Mouse (Mus musculus): ENCODE results near the gene Hoxd8. TPM values are rescaled to one million over a fixed set of nuclear protein-coding genes. Genes with fewer than 3 reads are reported as not detected.

The Hoxd8 gene
- total RNA-seq, 2 experiments from 2014 or later, result 39.3 to 49.0 TPM

- TF ChIP-seq CTCF (IDR thresholded peaks at IDR 0.05), result no peak
- H3K4me3 ChIP-seq, result no peak overlapping the region
- no peak for DNase-seq
- no peak overlapping the region for H3K27ac ChIP-seq
- intact Hi-C loops (cut with DNase I), result no loop called here
These were observed 26.6 kb downstream of the Hoxd8 start for GRCm38 (mm10) chr2:74731055-74731454.

GRCm38 (mm10) chr2:74731799-74732512 is 27.5 kb downstream of the Hoxd8 start:
- no peak overlapping the region for H3K27ac ChIP-seq
- no peak for DNase-seq
- intact Hi-C loops (cut with DNase I), result no loop called here
- TF ChIP-seq CTCF (IDR thresholded peaks at IDR 0.05), result no peak
- H3K4me3 ChIP-seq, result peak overlapping the region; percentile 69; the same call in 1 of the 2 replicates

DNA sequence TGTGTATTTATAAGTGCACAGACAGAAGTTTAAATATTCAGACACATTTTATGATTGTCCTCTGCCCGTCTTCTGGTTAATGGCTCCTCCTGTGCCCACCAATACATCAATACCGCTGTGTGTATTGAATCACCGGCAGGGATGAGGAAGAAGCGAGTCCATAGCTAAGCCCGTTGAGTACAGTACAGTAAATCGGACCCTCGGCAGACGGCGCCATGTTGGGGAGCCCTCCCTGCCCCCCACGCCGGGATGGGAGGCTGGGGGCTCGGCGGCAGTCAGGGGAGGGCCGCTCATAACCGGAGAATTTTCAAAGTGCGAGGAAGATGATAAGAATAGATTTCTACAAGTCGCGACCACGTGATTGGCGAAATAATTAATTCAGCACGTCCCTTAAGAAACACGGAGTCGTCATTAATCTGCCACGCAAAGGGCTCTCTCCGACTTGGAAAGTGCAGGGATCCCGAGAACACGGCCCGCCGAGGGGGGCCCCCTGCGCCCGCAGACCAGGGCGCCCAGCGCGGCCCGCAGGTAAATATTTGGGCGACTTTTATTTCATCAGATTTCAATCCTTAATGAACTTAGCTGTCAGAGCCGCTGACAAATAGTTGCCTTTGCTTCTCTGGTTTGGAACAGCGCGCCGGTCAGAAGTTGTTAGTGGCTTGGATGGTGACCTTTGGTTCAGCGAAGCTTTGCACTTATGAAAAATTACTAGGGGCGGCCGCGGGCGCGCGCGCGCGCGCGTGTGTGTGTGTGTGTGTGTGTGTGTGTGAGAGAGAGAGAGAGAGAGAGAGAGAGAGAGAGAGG is 28.3 kb downstream of the Hoxd8 start:
- H3K27ac ChIP-seq, result no peak overlapping the region
- intact Hi-C loops (cut with DNase I), result no loop called here
- H3K4me3 ChIP-seq, result peak overlapping the region; percentile 69
- DNase-seq, result no peak
- TF ChIP-seq CTCF (IDR thresholded peaks at IDR 0.05), result no peak

DNA sequence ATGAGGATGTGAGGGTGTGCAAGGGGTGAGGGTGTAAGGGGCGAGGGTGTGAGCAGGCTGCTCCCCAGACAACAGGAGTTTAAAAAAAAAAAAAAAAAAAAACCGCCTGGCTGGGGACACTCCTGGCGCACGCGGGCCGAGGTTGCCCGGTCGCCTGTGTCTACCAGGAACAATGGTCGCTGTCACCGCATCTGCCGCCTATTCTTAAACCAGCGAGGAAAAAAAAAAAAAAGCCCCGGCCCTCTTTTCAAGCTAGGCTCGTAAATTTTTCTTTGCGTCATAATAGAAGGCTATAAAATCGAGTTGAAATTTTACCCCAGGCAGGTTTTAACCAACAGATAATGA is 28.9 kb downstream of the Hoxd8 start:
- TF ChIP-seq CTCF (IDR thresholded peaks at IDR 0.05), result no peak
- no peak overlapping the region for H3K27ac ChIP-seq
- DNase-seq, result no peak
- peak overlapping the region; percentile 69 for H3K4me3 ChIP-seq
- intact Hi-C loops (cut with DNase I), result no loop called here

GRCm38 (mm10) chr2:74733765-74734164 is 29.4 kb downstream of the Hoxd8 start:
- H3K27ac ChIP-seq, result no peak overlapping the region
- TF ChIP-seq CTCF (IDR thresholded peaks at IDR 0.05), result no peak
- intact Hi-C loops (cut with DNase I), result no loop called here
- no peak overlapping the region for H3K4me3 ChIP-seq
- no peak for DNase-seq

- H3K4me3 ChIP-seq, result no peak overlapping the region
- DNase-seq, result no peak
- no peak for TF ChIP-seq CTCF (IDR thresholded peaks at IDR 0.05)
- no peak overlapping the region for H3K27ac ChIP-seq
- intact Hi-C loops (cut with DNase I), result no loop called here
These were observed 30.0 kb downstream of the Hoxd8 start for GRCm38 (mm10) chr2:74734451-74734850.

- intact Hi-C loops (cut with DNase I), result no loop called here
- no peak for TF ChIP-seq CTCF (IDR thresholded peaks at IDR 0.05)
- no peak for DNase-seq
- Histone ChIP-seq H3K27ac (no peak overlapping the region), H3K4me3 (no peak overlapping the region)
These were observed 30.8 kb downstream of the Hoxd8 start for GRCm38 (mm10) chr2:74734996-74735811.

- TF ChIP-seq CTCF (IDR thresholded peaks at IDR 0.05), result no peak
- Histone ChIP-seq H3K4me3 (peak overlapping the region; percentile 58), H3K27ac (no peak overlapping the region)
- intact Hi-C loops (cut with DNase I), result no loop called here
- DNase-seq, result no peak
These were observed 31.7 kb downstream of the Hoxd8 start for GRCm38 (mm10) chr2:74735851-74736687.

- H3K27ac ChIP-seq, result no peak overlapping the region
- no peak overlapping the region for H3K4me3 ChIP-seq
- no peak for DNase-seq
- TF ChIP-seq CTCF (IDR thresholded peaks at IDR 0.05), result no peak
- intact Hi-C loops (cut with DNase I), result no loop called here
These were observed 32.5 kb downstream of the Hoxd8 start for GRCm38 (mm10) chr2:74736688-74737577.

GRCm38 (mm10) chr2:74737578-74738070 is 33.2 kb downstream of the Hoxd8 start:
- H3K27ac ChIP-seq, result no peak overlapping the region
- no peak overlapping the region for H3K4me3 ChIP-seq
- intact Hi-C loops (cut with DNase I), result no loop called here
- DNase-seq, result no peak
- TF ChIP-seq CTCF (IDR thresholded peaks at IDR 0.05), result no peak

All from gastrocnemius, adult 2 months (tissue).